Comparison of ENCODE assay signal across 10 mouse cellular contexts in genomic region chr2:32655394-32655744, GRCm38 (mm10). TPM values are rescaled to one million over a fixed set of nuclear protein-coding genes. Genes with fewer than 3 reads are reported as not detected.
DNase-seq lines count a peak whose midpoint lies in the region; ATAC-seq lines count a peak whose summit lies in the region.
"Had no signal": no experiment of that assay in that cellular context is flagged by ENCODE, and none has a peak within 500 bp of the region (broad histone marks: within the 10 kb centered on the region; RNA-seq: fewer than 3 reads in every experiment).

No protein-coding gene starts in this region.

- no peak for DNase-seq in heart, adult 9 months (ENCODE audit: low spot score in 2 of 2)
- peak; percentile 30 for DNase-seq in 3T3-L1 (ENCODE audit: low read depth, low spot score)
- DNase-seq in limb, embryonic 11.5 days (ENCODE audit: low spot score), result no peak
- DNase-seq in cerebellum, adult 18-20 months, result no peak
- no peak for DNase-seq in left cerebral cortex, adult 8-10 months (ENCODE audit: low spot score in 2 of 2)
- no peak for DNase-seq in right cerebral cortex, postnatal 4 days
- DNase-seq: right cerebral cortex, postnatal 14 days had no signal

- peak overlapping the region; percentile 79 for H3K27ac ChIP-seq in heart, embryonic 16.5 days (ENCODE audit: low read length)
- peak overlapping the region; percentile 98 for H3K27ac ChIP-seq in brown adipose tissue, adult 24 weeks (replicated peaks; ENCODE audit: low read depth, low read length)
- H3K27ac ChIP-seq in limb, embryonic 11.5 days (replicated peaks; ENCODE audit: low read depth, low read length), result peak overlapping the region; percentile 61; the same call in 1 of the 2 replicates

- no peaks in the 10 kb centered on the region for H3K9me3 ChIP-seq in heart, embryonic 16.5 days (replicated peaks; ENCODE audit: control insufficient read depth, low read length)
- no peaks in the 10 kb centered on the region for H3K9me3 ChIP-seq in limb, embryonic 11.5 days (ENCODE audit: control insufficient read depth, low read length)
- H3K9me3 ChIP-seq: G1E had no signal

- no peaks in the 10 kb centered on the region for H3K36me3 ChIP-seq in heart, embryonic 16.5 days (ENCODE audit: control insufficient read depth, insufficient read depth)
- H3K36me3 ChIP-seq in limb, embryonic 11.5 days (ENCODE audit: control insufficient read depth, insufficient read depth, low read length), result no peaks in the 10 kb centered on the region

- ATAC-seq in heart, embryonic 16.5 days (replicated peaks; ENCODE audit: extremely low read depth, insufficient read depth, low FRiP score), result no peak; the same call in 1 of the 2 replicates
- ATAC-seq in limb, embryonic 11.5 days (ENCODE audit: insufficient number of reproducible peaks, low FRiP score, low TSS enrichment, low read depth), result no peak

- peak overlapping the region; percentile 46; the same call in 1 of the 2 replicates for H3K4me2 ChIP-seq in heart, embryonic 16.5 days (ENCODE audit: low read depth, low read length)
- no peak overlapping the region for H3K4me2 ChIP-seq in limb, embryonic 11.5 days (ENCODE audit: low read depth, severe bottlenecking)

- H3K9ac ChIP-seq in heart, embryonic 16.5 days (ENCODE audit: low read length), result no peak overlapping the region
- H3K9ac ChIP-seq in limb, embryonic 11.5 days (ENCODE audit: low read length), result no peak overlapping the region

- peaks cover 26% of the 10 kb centered on the region for H3K4me1 ChIP-seq in heart, embryonic 16.5 days (ENCODE audit: control insufficient read depth, insufficient read depth, low read length)
- H3K4me1 ChIP-seq in brown adipose tissue, adult 24 weeks (ENCODE audit: control insufficient read depth, insufficient read depth, insufficient read length, low read length), result peaks cover 29% of the 10 kb centered on the region
- H3K4me1 ChIP-seq in limb, embryonic 11.5 days (ENCODE audit: control insufficient read depth, insufficient read depth, low read length), result peaks cover 26% of the 10 kb centered on the region

- no peaks in the 10 kb centered on the region for H3K27me3 ChIP-seq in heart, embryonic 16.5 days (ENCODE audit: control insufficient read depth, insufficient read depth, low read length)
- H3K27me3 ChIP-seq in limb, embryonic 11.5 days (ENCODE audit: control insufficient read depth, insufficient read depth, low read length), result no peaks in the 10 kb centered on the region

- no peak overlapping the region for H3K4me3 ChIP-seq in heart, embryonic 16.5 days (ENCODE audit: low read length)
- H3K4me3 ChIP-seq in brown adipose tissue, adult 24 weeks (ENCODE audit: insufficient read depth, low read depth, low read length), result peak overlapping the region; percentile 45; the same call in 1 of the 2 replicates
- no peak overlapping the region for H3K4me3 ChIP-seq in limb, embryonic 11.5 days (ENCODE audit: low read depth, low read length)

- WGBS in heart, embryonic 16.5 days, result 65% methylated on average over 3 of the region's 3 CpGs
- 88% methylated on average over 3 of the region's 3 CpGs for WGBS in limb, embryonic 11.5 days

RNA-seq across cellular contexts. Expression of gene Eng, which starts 9.0 kb away (rescaled TPM):
- polyA plus RNA-seq in heart, embryonic 16.5 days (2015; fragmentation: Nextera tagmentation; extraction: Ambion mirVana), result 170 and 176 TPM in 2 replicates
- 22.4 and 28.7 TPM in 2 replicates for polyA plus RNA-seq in brown adipose tissue, adult 24 weeks (2012; ENCODE audit: insufficient read depth, insufficient read length, missing spikeins)
- polyA plus RNA-seq in limb, embryonic 11.5 days (2014; fragmentation: Nextera tagmentation; extraction: Ambion mirVana), result 19.3 TPM in 2 replicates
- total RNA-seq in left cerebral cortex, adult 8-10 months (2022), result 10 to 100 TPM; 19.5 to 22.0 (median 21.4) TPM

RNA-seq across cellular contexts. Expression of gene Ak1, which starts 33.8 kb away (rescaled TPM):
- polyA plus RNA-seq in heart, embryonic 16.5 days (2015; fragmentation: Nextera tagmentation; extraction: Ambion mirVana), result 470 and 488 TPM in 2 replicates
- polyA plus RNA-seq in brown adipose tissue, adult 24 weeks (2012; ENCODE audit: insufficient read depth, insufficient read length, missing spikeins), result 87.5 and 109 TPM in 2 replicates
- 25.4 and 29.8 TPM in 2 replicates for polyA plus RNA-seq in limb, embryonic 11.5 days (2014; fragmentation: Nextera tagmentation; extraction: Ambion mirVana)
- total RNA-seq in left cerebral cortex, adult 8-10 months (2022), result 100 to 1,000 TPM; 143 to 158 (median 151) TPM

RNA-seq across cellular contexts. Expression of gene Fpgs, which starts 48.6 kb away (rescaled TPM):
- polyA plus RNA-seq in heart, embryonic 16.5 days (2015; fragmentation: Nextera tagmentation; extraction: Ambion mirVana), result 16.7 and 16.9 TPM in 2 replicates
- 2.8 and 2.9 TPM in 2 replicates for polyA plus RNA-seq in brown adipose tissue, adult 24 weeks (2012; ENCODE audit: insufficient read depth, insufficient read length, missing spikeins)
- polyA plus RNA-seq in limb, embryonic 11.5 days (2014; fragmentation: Nextera tagmentation; extraction: Ambion mirVana), result 22.1 and 23.2 TPM in 2 replicates
- total RNA-seq in left cerebral cortex, adult 8-10 months (2022), result 10 to 100 TPM in 1 of 4 experiments, 1 to 10 TPM in 3; 6.8 to 11.9 (median 9.1) TPM

RNA-seq across cellular contexts. Expression of gene St6galnac6, which starts 55.9 kb away (rescaled TPM):
- polyA plus RNA-seq in heart, embryonic 16.5 days (2015; fragmentation: Nextera tagmentation; extraction: Ambion mirVana), result 33.4 and 34.1 TPM in 2 replicates
- polyA plus RNA-seq in brown adipose tissue, adult 24 weeks (2012; ENCODE audit: insufficient read depth, insufficient read length, missing spikeins), result 79.5 and 87.3 TPM in 2 replicates
- 6.5 and 7.5 TPM in 2 replicates for polyA plus RNA-seq in limb, embryonic 11.5 days (2014; fragmentation: Nextera tagmentation; extraction: Ambion mirVana)
- 100 to 1,000 TPM; 110 to 142 (median 119) TPM for total RNA-seq in left cerebral cortex, adult 8-10 months (2022)

RNA-seq across cellular contexts. Expression of gene Cdk9, which starts 57.5 kb away (rescaled TPM):
- polyA plus RNA-seq in heart, embryonic 16.5 days (2015; fragmentation: Nextera tagmentation; extraction: Ambion mirVana), result 57.1 and 59.8 TPM in 2 replicates
- polyA plus RNA-seq in brown adipose tissue, adult 24 weeks (2012; ENCODE audit: insufficient read depth, insufficient read length, missing spikeins), result 27.3 and 27.6 TPM in 2 replicates
- polyA plus RNA-seq in limb, embryonic 11.5 days (2014; fragmentation: Nextera tagmentation; extraction: Ambion mirVana), result 98.3 and 101 TPM in 2 replicates
- total RNA-seq in left cerebral cortex, adult 8-10 months (2022), result 100 to 1,000 TPM in 2 of 4 experiments, 10 to 100 TPM in 2; 95.8 to 114 (median 105) TPM
